Mouse (Mus musculus): Measurements from ENCODE around the gene Itga7. TPM values are rescaled to one million over a fixed set of nuclear protein-coding genes. Genes with fewer than 3 reads are reported as not detected.

The Itga7 gene
- polyA plus RNA-seq, 1 experiment from 2014 or later, result 3.4 TPM

DNA sequence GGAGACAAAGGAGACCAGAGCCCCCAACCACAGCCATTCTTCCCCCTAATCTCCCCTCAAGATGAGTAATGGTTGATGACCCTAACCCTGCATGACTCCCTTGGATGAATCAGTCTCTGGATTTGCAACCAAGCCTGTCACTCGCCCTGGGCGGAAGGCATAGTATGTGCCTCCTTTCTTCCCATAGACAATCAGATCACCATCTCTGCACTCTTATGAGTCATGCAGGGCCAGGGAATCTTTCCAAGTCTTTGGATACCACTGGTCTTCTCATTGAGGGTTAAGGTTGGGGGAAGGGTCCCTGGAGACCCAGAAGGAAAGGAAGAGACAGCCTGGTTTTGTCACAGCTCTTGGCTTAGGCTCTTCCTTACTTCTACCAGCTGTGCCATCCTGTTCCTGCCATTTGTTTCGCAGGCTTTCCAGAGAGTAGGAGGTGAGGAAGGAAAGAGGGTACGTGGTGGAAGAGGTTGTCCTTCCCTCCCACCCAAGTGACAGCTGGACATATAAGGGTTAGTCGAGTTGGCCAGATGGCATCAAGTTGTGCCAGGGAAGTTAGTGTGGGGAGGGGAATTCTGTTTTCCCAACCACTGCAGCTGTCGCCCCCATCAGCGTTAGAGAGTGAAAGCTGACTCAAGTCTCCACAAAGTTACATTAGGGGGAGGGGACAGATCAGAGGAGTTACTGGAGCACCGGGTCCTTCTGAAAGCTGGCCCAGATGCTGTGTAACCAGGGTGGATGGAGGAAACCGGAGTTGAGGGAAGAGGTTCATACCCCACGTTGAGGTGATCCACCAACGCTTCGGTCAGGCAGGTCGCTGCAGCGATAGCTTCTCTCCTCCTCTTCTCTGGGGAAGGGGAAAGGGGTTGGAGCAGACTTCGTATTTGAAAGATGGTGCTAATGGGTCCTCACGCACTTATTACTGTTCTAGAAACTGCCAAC is 11.5 kb upstream of the Itga7 start:
- Histone ChIP-seq H3K4me2 (ENCODE audit: low read length) (peak overlapping the region; percentile 69), H3K36me3 (ENCODE audit: control insufficient read depth, insufficient read depth, low read length) (peaks cover 11% of the 10 kb centered on the region; the same call in 1 of the 2 replicates), H3K4me1 (ENCODE audit: control insufficient read depth, insufficient read depth, low read length) (peaks cover 15% of the 10 kb centered on the region), H3K27ac (replicated peaks; ENCODE audit: low read depth, low read length) (peak overlapping the region; percentile 94; the same call in 1 of the 2 replicates), H3K27me3 (ENCODE audit: control insufficient read depth, insufficient read depth, low read length) (no peaks in the 10 kb centered on the region), H3K9ac (replicated peaks; ENCODE audit: low read length) (peak overlapping the region; percentile 85; the same call in 1 of the 2 replicates), H3K9me3 (ENCODE audit: control insufficient read depth, low read length) (no peaks in the 10 kb centered on the region), H3K4me3 (replicated peaks; ENCODE audit: low read depth, low read length) (peak overlapping the region; percentile 82)
- no peak for DNase-seq
- 77% methylated on average over 16 of the region's 16 CpGs for WGBS
- ATAC-seq (ENCODE audit: low FRiP score, low TSS enrichment), result no peak

DNA sequence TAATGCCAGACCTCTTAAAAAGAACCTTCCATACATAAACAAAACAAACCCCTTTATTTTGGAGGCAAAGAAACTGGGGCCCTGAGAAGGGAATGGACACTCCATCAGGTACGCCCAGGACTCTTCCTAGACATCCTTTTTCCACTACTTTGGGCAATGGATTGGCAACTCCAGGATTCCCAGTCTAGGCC is 10.9 kb upstream of the Itga7 start, which contains the start of gene Rdh5:
Rdh5 (minus strand) TSS at position 67 of the 191 bp plus-strand sequence.
- DNase-seq, result no peak
- peaks cover 6% of the 10 kb centered on the region; the same call in 1 of the 2 replicates for H3K36me3 ChIP-seq (ENCODE audit: control insufficient read depth, insufficient read depth, low read length)
- peak within 1 kb of the TSS; percentile 82 for H3K4me3 ChIP-seq (replicated peaks; ENCODE audit: low read depth, low read length)
- H3K27ac ChIP-seq (replicated peaks; ENCODE audit: low read depth, low read length), result peak within 1 kb of the TSS; percentile 94
- H3K9ac ChIP-seq (replicated peaks; ENCODE audit: low read length), result peak within 1 kb of the TSS; percentile 85
- peak within 1 kb of the TSS; percentile 69 for H3K4me2 ChIP-seq (ENCODE audit: low read length)
- no peaks in the 10 kb centered on the region for H3K9me3 ChIP-seq (ENCODE audit: control insufficient read depth, low read length)
- ATAC-seq (ENCODE audit: low FRiP score, low TSS enrichment), result no peak
- 15% methylated on average over 1 of the region's 1 CpGs for WGBS
- H3K27me3 ChIP-seq (ENCODE audit: control insufficient read depth, insufficient read depth, low read length), result no peaks in the 10 kb centered on the region
- peaks cover 15% of the 10 kb centered on the region for H3K4me1 ChIP-seq (ENCODE audit: control insufficient read depth, insufficient read depth, low read length)

DNA sequence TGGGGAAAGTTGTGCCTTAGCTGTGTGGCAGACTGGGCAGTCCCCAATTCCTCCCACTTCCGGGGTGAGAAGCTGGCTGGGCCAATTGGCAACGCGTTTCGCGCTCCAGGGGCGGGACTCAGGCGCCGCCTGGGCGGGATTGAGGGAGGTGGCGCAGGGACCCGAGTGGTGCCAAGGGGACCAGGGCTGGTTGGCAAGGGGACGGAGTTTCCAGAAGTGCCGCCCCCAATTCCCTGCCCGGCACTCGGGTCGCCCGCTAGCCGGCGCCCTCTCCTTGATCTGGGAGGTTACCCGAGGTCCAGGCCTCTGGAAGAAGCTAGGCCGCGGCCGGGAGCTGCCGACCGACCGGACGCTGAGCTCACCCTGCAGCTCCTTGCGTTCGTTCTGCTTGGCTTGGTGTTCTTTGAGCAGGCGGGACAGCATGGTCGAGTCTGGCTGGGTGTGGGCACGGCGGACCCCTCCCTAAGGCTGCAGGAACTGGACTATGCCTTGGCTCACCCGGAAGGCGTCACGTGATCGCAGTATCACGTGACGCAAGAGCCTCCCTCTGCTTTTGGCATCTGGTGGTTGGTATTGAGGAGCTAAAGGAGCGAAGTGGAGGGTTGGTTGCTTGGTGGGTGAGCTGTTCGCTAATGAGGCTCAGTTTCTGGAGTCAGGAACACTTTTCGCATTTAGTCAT is 10.5 kb upstream of the Itga7 start:
- ATAC-seq (ENCODE audit: low FRiP score, low TSS enrichment), result peak; percentile 95
- Histone ChIP-seq H3K4me3 (replicated peaks; ENCODE audit: low read depth, low read length) (peak overlapping the region; percentile 82), H3K4me1 (ENCODE audit: control insufficient read depth, insufficient read depth, low read length) (peaks cover 15% of the 10 kb centered on the region), H3K9me3 (ENCODE audit: control insufficient read depth, low read length) (no peaks in the 10 kb centered on the region), H3K9ac (replicated peaks; ENCODE audit: low read length) (peak overlapping the region; percentile 85), H3K4me2 (ENCODE audit: low read length) (peak overlapping the region; percentile 69), H3K27me3 (ENCODE audit: control insufficient read depth, insufficient read depth, low read length) (no peaks in the 10 kb centered on the region), H3K27ac (replicated peaks; ENCODE audit: low read depth, low read length) (peak overlapping the region; percentile 94), H3K36me3 (ENCODE audit: control insufficient read depth, insufficient read depth, low read length) (0 out of 2 replicates have a peak, but pooled peaks cover 2% of the 10 kb centered on the region)
- DNase-seq, result peak; percentile 94
- under 1% methylated on average over 42 of the region's 42 CpGs for WGBS

DNA sequence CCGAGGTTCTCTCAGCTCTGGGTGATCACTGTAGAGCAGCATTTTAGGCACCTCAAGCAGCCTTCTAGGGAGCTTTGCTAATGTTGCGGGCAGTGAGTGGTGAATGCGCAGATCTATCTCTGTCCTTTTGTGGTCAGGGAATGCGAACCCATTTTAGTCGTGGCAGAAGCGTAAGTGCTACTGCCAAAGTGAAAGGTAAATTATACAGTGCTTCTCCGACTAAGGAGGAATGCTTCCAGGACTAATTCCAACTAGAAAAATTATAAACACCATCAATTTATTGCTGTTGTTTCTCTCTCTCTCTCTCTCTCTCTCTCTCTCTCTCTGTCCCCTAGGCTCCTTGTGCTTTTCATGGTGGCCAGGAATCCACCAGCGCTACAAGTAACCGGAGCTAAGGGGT is 9.7 kb upstream of the Itga7 start, which contains the start of gene Bloc1s1:
Bloc1s1 (minus strand) TSS at position 101 of the 400 bp plus-strand sequence.
- H3K4me1 ChIP-seq (ENCODE audit: control insufficient read depth, insufficient read depth, low read length), result peaks cover 15% of the 10 kb centered on the region
- ATAC-seq (ENCODE audit: low FRiP score, low TSS enrichment), result no peak
- WGBS, result 70% methylated on average over 9 of the region's 9 CpGs

DNA sequence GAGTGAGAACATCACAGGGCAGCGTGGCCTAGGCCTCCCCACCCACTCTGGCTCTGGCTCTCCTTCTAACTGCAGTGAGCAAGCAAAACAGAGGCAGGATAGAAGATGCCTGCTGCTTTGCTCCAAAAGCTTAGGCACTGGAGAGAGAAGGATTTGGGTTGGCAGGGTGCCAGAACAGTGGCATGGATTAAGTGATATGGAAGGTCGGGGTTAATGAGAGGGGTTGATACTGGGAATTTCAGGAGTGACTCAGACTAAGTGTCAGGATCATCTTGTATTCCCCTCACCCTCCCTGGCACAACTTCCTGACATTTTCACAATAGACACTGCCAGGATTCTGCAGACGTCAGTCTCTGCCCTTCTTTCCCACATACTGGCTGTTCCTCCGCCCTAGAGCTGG is 5.3 kb upstream of the Itga7 start:
- Histone ChIP-seq H3K9ac (replicated peaks; ENCODE audit: low read length) (no peak overlapping the region), H3K27me3 (ENCODE audit: control insufficient read depth, insufficient read depth, low read length) (peaks cover 24% of the 10 kb centered on the region), H3K4me2 (ENCODE audit: low read length) (no peak overlapping the region), H3K4me1 (ENCODE audit: control insufficient read depth, insufficient read depth, low read length) (peaks cover 6% of the 10 kb centered on the region), H3K4me3 (replicated peaks; ENCODE audit: low read depth, low read length) (no peak overlapping the region), H3K36me3 (ENCODE audit: control insufficient read depth, insufficient read depth, low read length) (no peaks in the 10 kb centered on the region), H3K27ac (replicated peaks; ENCODE audit: low read depth, low read length) (no peak overlapping the region), H3K9me3 (ENCODE audit: control insufficient read depth, low read length) (no peaks in the 10 kb centered on the region)
- 28% methylated on average over 4 of the region's 4 CpGs for WGBS
- ATAC-seq (ENCODE audit: low FRiP score, low TSS enrichment), result no peak
- DNase-seq, result peak; percentile 57

More for the DNA sequence above, 9.7 kb upstream of the Itga7 start, which contains the start of gene Bloc1s1:
- Histone ChIP-seq H3K9me3 (ENCODE audit: control insufficient read depth, low read length) (no peaks in the 10 kb centered on the region), H3K4me2 (ENCODE audit: low read length) (peak within 1 kb of the TSS; percentile 69), H3K27ac (replicated peaks; ENCODE audit: low read depth, low read length) (peak within 1 kb of the TSS; percentile 94), H3K9ac (replicated peaks; ENCODE audit: low read length) (peak within 1 kb of the TSS; percentile 85), H3K4me3 (replicated peaks; ENCODE audit: low read depth, low read length) (peak within 1 kb of the TSS; percentile 82), H3K36me3 (ENCODE audit: control insufficient read depth, insufficient read depth, low read length) (0 out of 2 replicates have a peak, but pooled peaks cover 2% of the 10 kb centered on the region), H3K27me3 (ENCODE audit: control insufficient read depth, insufficient read depth, low read length) (no peaks in the 10 kb centered on the region)
- no peak for DNase-seq

DNA sequence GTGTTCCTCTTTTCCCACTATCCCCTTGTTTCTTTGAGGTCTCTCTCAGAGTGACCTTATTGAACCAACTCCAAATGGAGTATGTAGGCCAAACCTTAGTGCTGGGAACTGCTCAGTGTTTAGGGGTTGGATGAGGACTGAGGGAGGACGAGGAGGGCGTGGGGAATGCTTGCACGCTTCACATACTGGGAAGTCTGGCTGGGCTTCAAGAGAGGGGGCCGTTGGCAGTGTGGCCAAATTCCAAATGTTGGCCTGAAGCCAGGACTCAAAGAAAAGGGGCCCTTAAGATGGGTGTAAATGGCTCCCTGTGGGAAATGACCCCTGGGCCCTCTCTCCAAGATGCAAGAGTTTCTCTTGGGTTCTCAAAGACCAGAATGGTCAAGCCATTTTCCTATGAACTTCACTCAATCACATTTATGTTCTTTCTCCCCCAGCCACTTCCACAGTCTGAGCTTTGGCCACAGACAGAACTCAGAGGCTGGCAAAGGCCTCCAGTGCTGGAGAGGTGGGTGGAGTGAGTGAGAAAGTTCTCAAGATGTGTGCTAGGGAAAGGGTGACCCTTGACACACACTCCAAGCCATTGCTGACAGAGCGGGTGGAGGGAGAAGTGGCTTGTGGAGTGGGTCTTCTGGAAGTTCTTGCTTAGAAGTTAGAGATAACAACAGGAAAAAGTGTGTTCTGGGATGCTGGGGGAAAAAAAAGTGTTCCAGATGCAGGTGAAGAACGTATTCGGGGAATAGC is 3.8 kb upstream of the Itga7 start:
- Histone ChIP-seq H3K4me3 (replicated peaks; ENCODE audit: low read depth, low read length) (no peak overlapping the region), H3K36me3 (ENCODE audit: control insufficient read depth, insufficient read depth, low read length) (no peaks in the 10 kb centered on the region), H3K9me3 (ENCODE audit: control insufficient read depth, low read length) (no peaks in the 10 kb centered on the region), H3K4me1 (ENCODE audit: control insufficient read depth, insufficient read depth, low read length) (peaks cover 7% of the 10 kb centered on the region), H3K4me2 (ENCODE audit: low read length) (no peak overlapping the region), H3K27ac (replicated peaks; ENCODE audit: low read depth, low read length) (no peak overlapping the region), H3K27me3 (ENCODE audit: control insufficient read depth, insufficient read depth, low read length) (peaks cover 33% of the 10 kb centered on the region), H3K9ac (replicated peaks; ENCODE audit: low read length) (no peak overlapping the region)
- peak; percentile 37 for DNase-seq
- 67% methylated on average over 7 of the region's 7 CpGs for WGBS
- ATAC-seq (ENCODE audit: low FRiP score, low TSS enrichment), result peak; percentile 22; the same call in 1 of the 2 replicates

DNA sequence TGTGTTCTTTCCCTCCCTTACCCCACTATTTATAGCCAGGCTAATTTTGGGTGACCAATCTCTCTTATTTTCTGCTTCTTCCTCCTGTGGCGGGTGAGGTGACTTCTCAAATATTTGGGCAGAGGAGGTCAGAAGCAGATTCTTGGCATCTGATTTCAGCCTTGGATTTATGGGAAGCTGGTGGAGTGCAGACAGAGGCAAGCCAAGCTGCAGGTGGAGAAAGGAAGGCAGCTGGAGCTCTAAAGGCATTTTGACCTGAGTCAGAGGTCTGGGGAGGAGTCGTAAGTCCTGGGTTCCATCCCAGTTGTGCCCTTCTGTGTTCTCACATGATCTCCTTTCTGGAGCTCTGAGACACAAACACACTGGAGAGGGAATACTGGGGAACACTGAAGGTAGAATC is 2.2 kb upstream of the Itga7 start:
- Histone ChIP-seq H3K9ac (replicated peaks; ENCODE audit: low read length) (no peak overlapping the region), H3K27ac (replicated peaks; ENCODE audit: low read depth, low read length) (no peak overlapping the region), H3K9me3 (ENCODE audit: control insufficient read depth, low read length) (no peaks in the 10 kb centered on the region), H3K4me3 (replicated peaks; ENCODE audit: low read depth, low read length) (no peak overlapping the region), H3K27me3 (ENCODE audit: control insufficient read depth, insufficient read depth, low read length) (peaks cover 45% of the 10 kb centered on the region), H3K36me3 (ENCODE audit: control insufficient read depth, insufficient read depth, low read length) (no peaks in the 10 kb centered on the region), H3K4me2 (ENCODE audit: low read length) (no peak overlapping the region), H3K4me1 (ENCODE audit: control insufficient read depth, insufficient read depth, low read length) (peaks cover 7% of the 10 kb centered on the region)
- no peak for ATAC-seq (ENCODE audit: low FRiP score, low TSS enrichment)
- DNase-seq, result no peak
- WGBS, result 81% methylated on average over 2 of the region's 2 CpGs

DNA sequence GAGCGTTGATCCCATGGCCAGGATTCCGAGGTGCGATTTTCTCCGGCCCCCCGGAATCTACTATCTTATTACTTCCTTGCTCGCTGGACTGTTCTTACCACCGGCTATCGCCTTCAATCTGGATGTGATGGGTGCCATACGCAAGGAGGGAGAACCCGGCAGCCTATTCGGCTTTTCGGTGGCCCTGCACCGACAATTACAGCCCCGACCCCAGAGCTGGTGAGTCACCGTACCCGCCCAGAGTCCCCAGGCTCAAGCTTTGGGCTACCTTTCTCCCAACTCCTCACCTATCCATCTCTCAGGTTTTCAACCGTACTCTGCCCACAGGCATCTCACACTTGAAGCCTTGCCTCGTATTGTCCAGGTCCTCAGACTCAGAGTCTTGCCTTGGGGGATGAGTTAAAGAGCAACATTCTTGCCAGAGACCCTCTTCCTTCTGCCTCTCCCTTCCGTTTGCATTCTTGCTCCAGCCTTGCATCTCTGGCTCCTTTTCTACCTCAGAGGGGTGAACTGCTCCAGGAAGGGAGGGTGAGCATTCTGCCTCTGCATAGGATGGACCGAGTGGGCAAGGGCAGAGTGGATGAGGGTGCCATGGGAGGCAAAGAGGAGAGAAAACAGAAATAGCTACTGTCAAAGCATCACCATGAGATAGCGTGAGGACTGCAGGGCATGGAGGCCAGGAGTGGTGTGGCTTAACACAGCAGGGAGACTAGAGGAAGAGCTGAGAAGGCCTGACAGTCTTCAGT is 531 bp downstream of the Itga7 start:
- 2% methylated on average over 21 of the region's 21 CpGs for WGBS
- peaks cover 45% of the 10 kb centered on the region for H3K27me3 ChIP-seq (ENCODE audit: control insufficient read depth, insufficient read depth, low read length)
- no peaks in the 10 kb centered on the region for H3K36me3 ChIP-seq (ENCODE audit: control insufficient read depth, insufficient read depth, low read length)
- no peak overlapping the region for H3K27ac ChIP-seq (replicated peaks; ENCODE audit: low read depth, low read length)
- H3K4me3 ChIP-seq (replicated peaks; ENCODE audit: low read depth, low read length), result peak overlapping the region; percentile 40
- ATAC-seq (ENCODE audit: low FRiP score, low TSS enrichment), result no peak
- DNase-seq, result peak; percentile 21
- peak overlapping the region; percentile 44 for H3K9ac ChIP-seq (replicated peaks; ENCODE audit: low read length)
- H3K9me3 ChIP-seq (ENCODE audit: control insufficient read depth, low read length), result no peaks in the 10 kb centered on the region
- peak overlapping the region; percentile 84 for H3K4me2 ChIP-seq (ENCODE audit: low read length)
- peaks cover 7% of the 10 kb centered on the region for H3K4me1 ChIP-seq (ENCODE audit: control insufficient read depth, insufficient read depth, low read length)
